Mouse (Mus musculus) retina, adult 2 months (tissue): Measurements from ENCODE around the gene Apod.
A peak's percentile ranks its signal among the peaks of the same experiment; 100 is the strongest.

Source experiments
- DNase-seq: peaks from one replicate; pipeline ENCODE4 v3.0.0-alpha.2; 2012; ENCODE audit warnings: low read depth, low spot score

Gene Apod

DNA sequence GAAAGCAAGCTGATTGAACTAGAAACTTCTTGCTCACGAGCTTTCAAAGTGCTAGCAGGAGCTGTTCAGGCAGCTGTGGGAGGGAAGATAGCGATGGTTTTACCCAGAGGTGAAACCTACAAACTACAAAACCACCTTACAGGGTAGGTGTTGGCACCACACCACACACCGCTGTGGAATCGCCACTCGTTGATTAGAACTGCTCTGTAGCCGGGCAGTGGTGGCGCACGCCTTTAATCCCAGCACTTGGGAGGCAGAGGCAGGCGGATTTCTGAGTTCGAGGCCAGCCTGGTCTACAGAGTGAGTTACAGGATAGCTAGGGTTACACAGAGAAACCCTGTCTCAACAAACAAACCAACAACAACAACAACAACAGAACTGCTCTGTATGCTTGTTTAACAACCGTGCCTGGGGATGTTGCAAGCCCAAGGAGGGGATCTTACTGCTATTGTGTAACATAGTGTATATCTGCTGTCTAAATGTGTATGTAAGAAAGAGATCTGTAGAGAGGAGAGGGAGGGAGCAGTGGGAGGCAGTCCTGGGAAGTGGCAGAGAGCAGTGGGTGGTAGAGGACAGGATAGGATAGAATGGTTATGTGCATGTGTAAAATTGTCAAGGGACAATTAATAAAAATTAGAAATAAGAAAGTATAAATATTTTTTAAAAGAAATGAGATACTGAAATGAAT, 27.7 kb downstream of the Apod start:
- no peak for DNase-seq

DNA sequence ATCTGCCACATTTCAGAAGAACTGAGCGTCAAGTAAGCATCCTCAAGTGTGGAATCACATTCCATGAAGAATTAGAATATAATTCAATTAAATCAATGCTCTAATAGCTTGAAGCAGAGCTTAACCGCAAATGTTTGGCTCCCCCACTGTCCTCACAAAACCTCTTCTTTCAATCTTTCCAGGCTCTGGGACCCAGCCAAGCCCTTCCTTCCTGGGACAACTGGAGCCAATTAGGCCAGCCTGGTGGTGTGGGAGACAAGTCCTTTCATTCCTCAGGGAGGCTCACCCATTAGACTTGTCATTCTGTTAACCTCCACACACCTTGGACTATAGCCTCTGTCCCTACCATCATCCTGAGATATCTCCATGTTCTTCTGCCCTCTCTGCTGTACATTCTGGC, 32.6 kb downstream of the Apod start:
- DNase-seq: no peak

DNA sequence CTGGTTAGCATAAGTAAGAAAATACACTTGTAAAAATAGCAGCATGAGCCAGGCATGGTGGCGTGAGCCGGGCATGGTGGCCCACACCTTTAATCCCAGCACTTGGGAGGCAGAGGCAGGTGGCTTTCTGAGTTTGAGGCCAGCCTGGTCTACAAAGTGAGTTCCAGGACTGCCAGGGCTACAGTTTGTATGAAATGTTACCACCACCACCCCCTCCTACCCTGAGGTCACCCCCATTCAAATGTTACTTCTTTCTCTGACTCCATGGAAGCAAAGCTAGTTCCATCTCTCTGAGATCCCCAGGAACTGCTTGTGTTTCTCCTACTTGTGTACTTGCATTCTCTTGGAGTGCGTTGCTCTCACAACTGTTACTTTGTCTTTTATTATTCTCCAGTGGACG, 34.4 kb downstream of the Apod start:
- DNase-seq: no peak

DNA sequence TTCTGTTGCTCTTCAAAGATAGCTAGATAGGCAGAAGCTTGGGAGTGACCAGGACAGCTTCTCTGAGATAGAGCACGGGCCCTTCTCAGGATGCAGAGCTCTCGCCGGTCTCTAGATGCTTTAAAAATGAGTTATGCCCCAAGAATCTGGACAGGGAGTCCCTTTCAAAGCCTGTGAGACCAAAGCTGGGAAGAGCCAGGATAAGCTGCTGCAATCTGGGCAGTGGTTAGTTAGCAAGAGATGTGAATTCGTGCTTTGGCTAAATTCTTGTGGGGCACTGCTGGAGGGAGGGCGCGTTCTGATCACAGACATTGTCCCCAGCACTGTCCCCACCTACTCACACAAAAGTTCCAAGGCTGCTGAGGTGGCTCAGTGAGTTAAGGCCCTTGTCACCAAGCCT, 36.0 kb downstream of the Apod start:
- DNase-seq: no peak

DNA sequence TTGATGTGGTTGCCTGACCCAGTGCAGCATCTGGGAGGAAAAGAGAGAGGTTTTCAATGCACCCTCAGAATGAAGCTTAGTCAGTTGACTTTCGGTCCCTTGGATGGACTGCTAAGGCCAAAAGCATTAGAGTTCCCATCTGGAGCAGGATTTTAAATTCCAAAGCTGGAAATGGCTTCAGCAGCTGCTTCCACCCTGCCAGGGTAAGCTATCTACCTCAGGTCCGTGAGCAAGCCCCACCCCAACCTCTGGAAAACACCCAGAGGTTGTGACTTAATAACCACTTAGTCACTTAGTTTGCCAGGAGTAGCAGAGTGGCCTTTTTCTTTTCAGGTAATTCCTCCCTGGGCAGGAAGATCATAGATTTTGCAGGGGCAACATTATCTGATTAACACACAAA, 36.5 kb downstream of the Apod start:
- DNase-seq: no peak

DNA sequence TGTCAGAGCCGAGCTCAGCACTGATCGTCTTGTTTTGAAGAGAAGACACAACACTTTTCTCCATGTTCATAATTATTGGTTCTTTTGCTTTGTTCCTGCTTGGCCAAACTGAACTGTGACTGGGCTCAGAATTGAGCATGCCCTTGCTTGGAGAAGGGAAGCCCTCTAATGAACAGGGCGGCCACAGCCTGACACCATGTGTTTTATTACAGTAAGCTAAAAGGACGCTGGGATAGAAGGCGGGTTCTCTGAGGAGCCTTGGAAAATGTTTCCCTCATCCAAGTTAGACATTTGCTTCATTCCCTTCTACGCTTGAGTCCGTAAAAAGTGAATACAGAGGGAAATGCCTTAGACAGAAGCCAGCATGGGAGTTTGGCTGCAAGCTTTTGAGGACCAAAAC, 37.6 kb downstream of the Apod start:
- DNase-seq: no peak

DNA sequence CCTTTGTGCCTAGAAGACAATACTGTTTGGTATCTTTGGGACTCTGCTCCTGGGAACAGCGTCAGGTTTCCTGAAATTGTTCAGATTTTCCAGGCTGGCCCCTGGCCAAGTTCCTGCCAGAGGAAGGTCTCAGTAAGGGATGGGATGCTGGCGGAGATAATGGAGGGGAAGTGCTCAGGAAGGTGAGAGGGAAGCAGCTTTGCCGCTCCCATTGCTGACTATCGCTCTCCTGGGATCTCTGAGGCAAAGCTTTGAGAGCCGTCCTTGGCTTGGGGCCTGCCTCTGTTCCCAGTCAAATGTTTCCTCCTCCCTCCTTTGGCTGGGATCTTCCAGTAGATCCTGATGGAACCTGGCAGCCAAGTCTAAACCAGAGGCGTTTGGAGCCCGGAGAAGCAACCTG, 38.1 kb downstream of the Apod start:
- DNase-seq: no peak

DNA sequence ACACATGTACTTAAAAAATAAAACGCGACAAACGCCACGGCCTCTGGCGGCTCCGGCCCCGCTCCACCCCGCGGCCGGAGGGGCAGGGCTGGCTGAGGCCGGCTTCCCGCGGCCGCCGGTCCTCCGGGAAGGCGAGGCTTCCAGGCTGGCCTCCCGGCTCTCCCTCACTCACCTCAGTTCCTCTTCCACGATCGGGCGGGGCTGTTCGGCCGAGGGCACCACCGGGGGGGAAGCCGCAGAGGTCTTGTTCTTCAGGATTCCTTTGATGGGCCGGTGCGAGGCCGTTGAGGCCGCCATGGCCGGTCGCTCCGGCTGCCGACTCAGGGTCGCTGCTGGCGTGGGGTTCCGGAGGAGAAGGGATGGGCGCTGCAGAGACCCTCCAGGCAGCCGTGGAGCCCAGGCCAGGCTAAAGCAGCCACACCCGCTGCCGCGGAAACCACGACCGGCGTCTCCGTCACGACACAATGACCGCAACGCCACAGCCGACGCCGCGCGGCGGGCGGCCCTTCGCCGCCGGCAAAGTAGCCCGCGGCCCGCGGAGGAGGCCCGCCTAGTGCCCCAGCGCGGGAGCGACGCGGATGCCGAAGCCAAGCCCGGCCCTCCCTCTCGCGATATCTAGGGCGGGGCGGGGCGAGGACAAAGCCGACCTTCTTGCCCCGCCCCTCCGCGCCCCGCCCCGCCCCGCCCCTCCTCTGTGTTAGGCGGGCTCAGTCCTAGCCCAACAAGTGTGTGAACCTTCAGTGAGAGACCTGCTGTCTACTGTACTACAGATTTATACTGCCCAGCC, 39.7 kb downstream of the Apod start, which contains the start of gene Ppp1r2:
Gene Ppp1r2, minus strand, starts transcription at position 604 of the 787 bp plus-strand sequence.
- DNase-seq: peak; percentile 84

DNA sequence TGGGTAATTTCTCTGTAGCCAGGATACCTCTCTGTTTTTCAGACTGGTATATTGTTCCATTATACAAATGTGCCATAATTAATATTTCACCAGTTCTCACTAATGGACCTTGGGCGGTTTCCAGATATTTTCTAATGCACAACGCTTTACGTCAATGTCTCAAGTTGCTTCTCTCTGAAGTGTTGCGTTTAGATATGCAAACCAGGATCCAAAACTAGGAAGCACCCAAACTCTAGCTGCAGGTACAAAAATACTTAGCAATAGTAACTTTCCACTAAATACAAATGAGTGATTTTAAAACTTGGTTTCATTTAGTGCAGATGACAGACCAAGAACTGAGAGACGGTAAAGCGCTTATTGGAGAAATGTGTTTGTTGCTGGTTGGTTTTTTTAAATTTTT, 40.5 kb downstream of the Apod start:
- no peak for DNase-seq

DNA sequence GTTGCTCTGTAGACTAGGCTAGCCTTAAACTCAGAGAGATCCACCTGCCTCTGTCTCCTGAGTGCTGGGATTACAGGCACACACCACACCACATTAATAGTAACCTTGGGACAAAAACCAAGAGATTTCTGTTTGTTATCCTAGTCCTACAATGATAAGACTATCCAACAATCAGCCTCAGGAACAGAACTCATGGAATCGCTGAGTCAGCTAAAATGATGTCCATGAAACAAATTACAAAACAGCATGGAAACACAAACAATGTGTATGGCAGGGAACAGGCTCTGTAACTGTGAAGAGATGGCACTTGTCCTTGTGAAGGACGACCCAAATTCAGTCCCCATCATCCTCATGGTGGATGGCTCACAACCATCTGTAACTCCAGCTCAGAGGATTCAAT, 47.9 kb downstream of the Apod start:
- DNase-seq: no peak

DNA sequence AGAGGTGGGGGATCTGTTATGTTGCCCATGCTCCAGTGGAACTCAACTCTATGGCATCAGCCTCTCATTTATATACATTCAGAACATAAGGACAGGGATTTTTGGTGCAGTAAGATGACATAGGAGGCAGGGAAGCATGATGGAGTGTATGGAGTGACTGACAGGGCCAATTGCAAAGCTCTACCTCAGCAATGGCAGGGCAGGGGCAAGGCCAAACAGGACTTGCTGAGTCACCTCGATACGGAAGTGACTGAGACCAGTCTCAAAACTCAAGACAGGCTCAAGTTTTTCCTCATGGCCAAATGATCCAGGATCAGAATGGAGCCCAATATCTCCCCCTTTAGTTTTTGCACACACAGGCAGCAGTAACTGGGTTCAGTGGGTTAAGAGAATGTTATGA, 58.5 kb downstream of the Apod start:
- no peak for DNase-seq

DNA sequence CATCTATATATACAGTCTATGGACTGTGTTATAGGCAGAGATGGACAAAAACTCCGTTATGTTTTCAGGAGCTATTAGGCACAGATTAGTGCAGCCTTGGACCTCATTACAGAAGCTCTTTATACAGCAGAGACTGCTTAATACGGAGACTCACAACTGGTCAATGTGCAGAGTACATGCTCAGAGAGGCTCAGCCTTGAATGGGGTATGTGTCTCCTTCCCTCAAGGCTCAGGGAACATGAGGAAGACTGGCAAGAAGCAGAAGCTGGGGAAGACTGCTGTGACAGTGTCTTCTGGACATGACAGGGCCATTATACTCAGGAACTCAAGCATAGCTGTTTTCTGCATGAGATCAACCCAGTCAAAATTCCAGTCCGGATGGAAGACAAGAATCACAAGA, 58.9 kb downstream of the Apod start:
- no peak for DNase-seq

DNA sequence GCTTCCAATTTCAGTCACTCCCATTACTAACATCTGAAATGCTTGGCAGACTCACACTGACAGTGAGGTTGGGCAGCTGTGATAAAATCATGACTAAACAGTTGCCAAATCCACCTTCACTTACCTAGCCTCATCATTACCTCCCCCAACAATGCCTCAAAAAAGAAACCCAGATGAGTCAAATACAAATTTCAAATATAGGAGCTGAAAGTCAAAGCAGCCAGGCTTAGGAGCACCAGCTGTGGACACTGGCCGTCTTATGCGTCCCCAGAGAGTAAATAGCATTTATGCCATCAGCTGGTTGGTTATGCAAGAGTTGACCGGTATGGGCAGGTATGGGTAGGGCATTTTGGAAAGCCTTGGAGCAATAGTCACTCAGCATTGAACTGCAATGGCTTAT, 65.2 kb downstream of the Apod start:
- no peak for DNase-seq

DNA sequence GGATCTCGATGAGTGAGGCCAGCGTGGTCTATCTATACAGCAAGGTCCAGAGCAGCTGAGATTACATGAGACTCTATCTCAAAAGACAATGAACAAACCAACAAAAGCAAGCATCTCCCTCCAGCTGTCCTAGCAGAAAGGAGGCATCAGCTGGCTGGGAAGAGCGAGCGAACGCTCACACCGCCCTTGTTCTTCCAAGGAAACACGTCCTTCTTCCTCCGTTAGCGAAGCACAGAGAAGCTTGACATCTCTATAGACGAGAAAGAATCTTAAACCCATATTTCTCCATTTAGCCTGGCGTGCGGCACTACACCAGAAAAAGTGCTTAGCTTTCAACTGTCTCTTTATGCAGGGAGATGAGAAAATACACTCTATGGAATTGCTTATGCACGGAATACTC, 65.9 kb downstream of the Apod start:
- DNase-seq: no peak

DNA sequence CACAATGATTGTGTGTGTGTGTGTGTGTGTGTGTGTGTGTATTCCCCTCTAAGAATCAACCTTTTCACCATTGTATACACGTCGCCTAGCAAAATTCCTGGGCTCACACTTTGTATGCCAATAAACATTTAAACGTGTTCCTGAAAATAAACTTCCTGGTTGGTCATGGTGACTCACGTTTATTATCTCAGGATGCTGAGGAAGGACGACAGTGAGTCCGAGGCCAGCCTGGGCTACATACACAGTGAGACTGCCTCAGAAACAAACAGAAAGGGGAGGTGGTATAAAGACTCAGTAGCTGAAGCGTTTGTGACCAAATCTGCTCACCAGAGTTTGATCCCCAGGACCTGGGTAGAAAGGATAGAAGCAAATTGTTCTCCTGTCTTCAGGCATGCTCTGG, 67.2 kb downstream of the Apod start:
- DNase-seq: no peak
